Mouse (Mus musculus): ENCODE measurements at regions not wholly inside any gene's neighbourhood (a gene's known extent, or its start where the extent isn't known, plus 50 kb on each side); places are given as distances from the start of the nearest gene placed in this dataset.

- Histone ChIP-seq H3K27me3 (ENCODE audit: control insufficient read depth, insufficient read depth, low read length) (no peaks in the 10 kb centered on the region), H3K9me3 (ENCODE audit: control insufficient read depth, low read length) (no peaks in the 10 kb centered on the region), H3K27ac (replicated peaks; ENCODE audit: low read depth, low read length) (no peak overlapping the region), H3K9ac (replicated peaks; ENCODE audit: low read length) (no peak overlapping the region), H3K36me3 (ENCODE audit: control insufficient read depth, insufficient read depth, low read length) (no peaks in the 10 kb centered on the region), H3K4me1 (ENCODE audit: control insufficient read depth, insufficient read depth, low read length) (no peaks in the 10 kb centered on the region), H3K4me2 (ENCODE audit: low read length) (no peak overlapping the region), H3K4me3 (replicated peaks; ENCODE audit: low read depth, low read length) (no peak overlapping the region)
- DNase-seq, result no peak
- no peak for ATAC-seq (ENCODE audit: low FRiP score, low TSS enrichment)
- WGBS, result 80% methylated on average over 3 of the region's 3 CpGs
Observed at GRCm38 (mm10) chr2:148523401-148523800, 80.0 kb upstream of the Cd93 start.

GRCm38 (mm10) chr2:148522936-148523335 lies 79.6 kb upstream of the Cd93 start:
- Histone ChIP-seq H3K27me3 (ENCODE audit: control insufficient read depth, insufficient read depth, low read length) (no peaks in the 10 kb centered on the region), H3K4me2 (ENCODE audit: low read length) (no peak overlapping the region), H3K9ac (replicated peaks; ENCODE audit: low read length) (no peak overlapping the region), H3K9me3 (ENCODE audit: control insufficient read depth, low read length) (no peaks in the 10 kb centered on the region), H3K4me1 (ENCODE audit: control insufficient read depth, insufficient read depth, low read length) (no peaks in the 10 kb centered on the region), H3K27ac (replicated peaks; ENCODE audit: low read depth, low read length) (no peak overlapping the region), H3K36me3 (ENCODE audit: control insufficient read depth, insufficient read depth, low read length) (no peaks in the 10 kb centered on the region), H3K4me3 (replicated peaks; ENCODE audit: low read depth, low read length) (no peak overlapping the region)
- DNase-seq (no peak), ATAC-seq (ENCODE audit: low FRiP score, low TSS enrichment) (no peak)
- 85% methylated on average over 2 of the region's 2 CpGs for WGBS

GRCm38 (mm10) chr2:148521966-148522575 lies 78.7 kb upstream of the Cd93 start:
- Histone ChIP-seq H3K4me2 (ENCODE audit: low read length) (no peak overlapping the region), H3K4me1 (ENCODE audit: control insufficient read depth, insufficient read depth, low read length) (no peaks in the 10 kb centered on the region), H3K27me3 (ENCODE audit: control insufficient read depth, insufficient read depth, low read length) (no peaks in the 10 kb centered on the region), H3K4me3 (replicated peaks; ENCODE audit: low read depth, low read length) (no peak overlapping the region), H3K36me3 (ENCODE audit: control insufficient read depth, insufficient read depth, low read length) (no peaks in the 10 kb centered on the region), H3K27ac (replicated peaks; ENCODE audit: low read depth, low read length) (no peak overlapping the region), H3K9ac (replicated peaks; ENCODE audit: low read length) (no peak overlapping the region), H3K9me3 (ENCODE audit: control insufficient read depth, low read length) (no peaks in the 10 kb centered on the region)
- WGBS, result 75% methylated on average over 5 of the region's 5 CpGs
- ATAC-seq (ENCODE audit: low FRiP score, low TSS enrichment) (no peak), DNase-seq (no peak)

GRCm38 (mm10) chr2:148520291-148520690 lies 76.9 kb upstream of the Cd93 start:
- 86% methylated on average over 7 of the region's 7 CpGs for WGBS
- Histone ChIP-seq H3K36me3 (ENCODE audit: control insufficient read depth, insufficient read depth, low read length) (no peaks in the 10 kb centered on the region), H3K9me3 (ENCODE audit: control insufficient read depth, low read length) (no peaks in the 10 kb centered on the region), H3K9ac (replicated peaks; ENCODE audit: low read length) (no peak overlapping the region), H3K4me2 (ENCODE audit: low read length) (no peak overlapping the region), H3K27me3 (ENCODE audit: control insufficient read depth, insufficient read depth, low read length) (no peaks in the 10 kb centered on the region), H3K4me1 (ENCODE audit: control insufficient read depth, insufficient read depth, low read length) (no peaks in the 10 kb centered on the region), H3K27ac (replicated peaks; ENCODE audit: low read depth, low read length) (no peak overlapping the region), H3K4me3 (replicated peaks; ENCODE audit: low read depth, low read length) (no peak overlapping the region)
- no peak for ATAC-seq (ENCODE audit: low FRiP score, low TSS enrichment)
- no peak for DNase-seq

- H3K9me3 ChIP-seq (ENCODE audit: control insufficient read depth, low read length), result no peaks in the 10 kb centered on the region
- ATAC-seq (ENCODE audit: low FRiP score, low TSS enrichment) (no peak), DNase-seq (peak; percentile 5)
- no peaks in the 10 kb centered on the region for H3K27me3 ChIP-seq (ENCODE audit: control insufficient read depth, insufficient read depth, low read length)
- H3K36me3 ChIP-seq (ENCODE audit: control insufficient read depth, insufficient read depth, low read length), result no peaks in the 10 kb centered on the region
- no peaks in the 10 kb centered on the region for H3K4me1 ChIP-seq (ENCODE audit: control insufficient read depth, insufficient read depth, low read length)
- no peak overlapping the region for H3K4me3 ChIP-seq (replicated peaks; ENCODE audit: low read depth, low read length)
- no peak overlapping the region for H3K4me2 ChIP-seq (ENCODE audit: low read length)
- H3K9ac ChIP-seq (replicated peaks; ENCODE audit: low read length), result no peak overlapping the region
- WGBS, result 68% methylated on average over 10 of the region's 10 CpGs
- H3K27ac ChIP-seq (replicated peaks; ENCODE audit: low read depth, low read length), result no peak overlapping the region
Observed at GRCm38 (mm10) chr2:148519689-148520290, 76.4 kb upstream of the Cd93 start.

- Histone ChIP-seq H3K9me3 (ENCODE audit: control insufficient read depth, low read length) (no peaks in the 10 kb centered on the region), H3K27ac (replicated peaks; ENCODE audit: low read depth, low read length) (no peak overlapping the region), H3K27me3 (ENCODE audit: control insufficient read depth, insufficient read depth, low read length) (no peaks in the 10 kb centered on the region), H3K9ac (replicated peaks; ENCODE audit: low read length) (no peak overlapping the region), H3K36me3 (ENCODE audit: control insufficient read depth, insufficient read depth, low read length) (no peaks in the 10 kb centered on the region), H3K4me1 (ENCODE audit: control insufficient read depth, insufficient read depth, low read length) (no peaks in the 10 kb centered on the region), H3K4me2 (ENCODE audit: low read length) (no peak overlapping the region), H3K4me3 (replicated peaks; ENCODE audit: low read depth, low read length) (no peak overlapping the region)
- no peak for DNase-seq
- WGBS, result 60% methylated on average over 1 of the region's 1 CpGs
- no peak for ATAC-seq (ENCODE audit: low FRiP score, low TSS enrichment)
Observed at GRCm38 (mm10) chr2:148517906-148518305, 74.5 kb upstream of the Cd93 start.

- ATAC-seq (ENCODE audit: low FRiP score, low TSS enrichment), result no peak
- H3K27me3 ChIP-seq (ENCODE audit: control insufficient read depth, insufficient read depth, low read length), result no peaks in the 10 kb centered on the region
- H3K9ac ChIP-seq (replicated peaks; ENCODE audit: low read length), result no peak overlapping the region
- no peak overlapping the region for H3K4me3 ChIP-seq (replicated peaks; ENCODE audit: low read depth, low read length)
- WGBS, result 81% methylated on average over 13 of the region's 13 CpGs
- no peak overlapping the region for H3K27ac ChIP-seq (replicated peaks; ENCODE audit: low read depth, low read length)
- no peak for DNase-seq
- H3K36me3 ChIP-seq (ENCODE audit: control insufficient read depth, insufficient read depth, low read length), result no peaks in the 10 kb centered on the region
- H3K9me3 ChIP-seq (ENCODE audit: control insufficient read depth, low read length), result no peaks in the 10 kb centered on the region
- H3K4me2 ChIP-seq (ENCODE audit: low read length), result no peak overlapping the region
- no peaks in the 10 kb centered on the region for H3K4me1 ChIP-seq (ENCODE audit: control insufficient read depth, insufficient read depth, low read length)
Observed at GRCm38 (mm10) chr2:148510008-148510681, 66.8 kb upstream of the Cd93 start.

GRCm38 (mm10) chr2:148509357-148509756 lies 66.0 kb upstream of the Cd93 start:
- Histone ChIP-seq H3K4me3 (replicated peaks; ENCODE audit: low read depth, low read length) (no peak overlapping the region), H3K4me1 (ENCODE audit: control insufficient read depth, insufficient read depth, low read length) (no peaks in the 10 kb centered on the region), H3K9me3 (ENCODE audit: control insufficient read depth, low read length) (no peaks in the 10 kb centered on the region), H3K27ac (replicated peaks; ENCODE audit: low read depth, low read length) (no peak overlapping the region), H3K27me3 (ENCODE audit: control insufficient read depth, insufficient read depth, low read length) (no peaks in the 10 kb centered on the region), H3K9ac (replicated peaks; ENCODE audit: low read length) (no peak overlapping the region), H3K4me2 (ENCODE audit: low read length) (no peak overlapping the region), H3K36me3 (ENCODE audit: control insufficient read depth, insufficient read depth, low read length) (no peaks in the 10 kb centered on the region)
- DNase-seq (no peak), ATAC-seq (ENCODE audit: low FRiP score, low TSS enrichment) (no peak)
- WGBS, result 95% methylated on average over 4 of the region's 4 CpGs

- no peak for ATAC-seq (ENCODE audit: low FRiP score, low TSS enrichment)
- H3K27ac ChIP-seq (replicated peaks; ENCODE audit: low read depth, low read length), result no peak overlapping the region
- no peaks in the 10 kb centered on the region for H3K27me3 ChIP-seq (ENCODE audit: control insufficient read depth, insufficient read depth, low read length)
- no peak overlapping the region for H3K4me3 ChIP-seq (replicated peaks; ENCODE audit: low read depth, low read length)
- no peaks in the 10 kb centered on the region for H3K36me3 ChIP-seq (ENCODE audit: control insufficient read depth, insufficient read depth, low read length)
- no peak for DNase-seq
- no peaks in the 10 kb centered on the region for H3K9me3 ChIP-seq (ENCODE audit: control insufficient read depth, low read length)
- H3K9ac ChIP-seq (replicated peaks; ENCODE audit: low read length), result no peak overlapping the region
- H3K4me2 ChIP-seq (ENCODE audit: low read length), result no peak overlapping the region
- no peaks in the 10 kb centered on the region for H3K4me1 ChIP-seq (ENCODE audit: control insufficient read depth, insufficient read depth, low read length)
Observed at GRCm38 (mm10) chr2:148507523-148507922, 64.2 kb upstream of the Cd93 start.
